8 mouse cellular contexts compared by ENCODE assay signal in the genomic region with DNA sequence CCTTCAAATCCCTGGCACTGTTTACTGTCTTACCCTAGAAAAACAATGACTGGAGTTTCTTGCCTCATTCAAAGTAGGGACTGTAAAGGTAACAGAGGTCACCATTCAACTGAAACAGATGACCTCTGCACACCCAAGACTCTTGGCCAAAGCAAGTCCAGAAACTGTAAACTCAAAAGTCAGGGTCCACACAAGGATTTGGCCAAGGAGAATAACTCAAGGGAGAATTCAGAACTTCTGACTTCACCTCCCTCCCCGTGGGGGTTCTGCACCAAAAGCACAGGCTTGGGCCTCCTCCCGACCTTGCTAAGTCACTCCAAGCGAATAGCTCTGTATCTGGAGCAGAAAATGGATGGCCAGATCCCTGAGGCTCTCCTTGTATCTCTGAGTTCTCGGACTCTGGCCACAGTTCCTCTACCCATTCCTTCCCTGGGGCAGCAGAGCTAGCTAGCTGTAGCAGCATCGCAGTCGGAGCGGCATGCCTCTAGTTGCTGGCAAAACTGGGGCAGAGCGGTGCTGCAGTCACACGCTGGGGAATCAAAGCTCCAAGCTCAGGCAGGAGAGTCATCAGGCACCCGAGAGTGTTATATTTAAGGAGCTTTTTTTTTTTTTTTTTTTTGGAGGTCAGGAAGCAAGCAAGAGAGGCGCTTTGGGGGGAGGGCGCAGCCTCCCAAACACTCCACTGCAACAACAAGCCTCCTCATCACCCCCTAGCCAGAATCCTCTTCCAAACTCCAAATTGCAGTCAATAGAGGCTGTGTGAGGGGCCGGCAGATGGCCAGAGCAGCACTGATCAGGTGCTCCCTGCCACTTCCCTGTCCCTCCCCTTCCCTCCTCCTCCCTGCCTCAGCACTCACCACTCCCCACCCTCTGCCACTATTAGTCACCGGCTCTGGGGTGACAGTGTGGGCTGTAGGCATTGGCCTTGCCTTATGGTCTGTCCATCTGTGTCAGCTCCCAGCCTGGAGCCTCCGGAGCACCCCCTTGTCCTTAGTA.
DNase-seq lines count a peak whose midpoint lies in the region; ATAC-seq lines count a peak whose summit lies in the region.

No protein-coding gene starts in this region.

- H3K27ac ChIP-seq in liver, embryonic 12.5 days: no peak overlapping the region
- peak overlapping the region; percentile 67 for H3K27ac ChIP-seq in heart, embryonic 15.5 days
- no peak overlapping the region for H3K27ac ChIP-seq in midbrain, embryonic 15.5 days

- H3K4me3 ChIP-seq in liver, embryonic 12.5 days: no peak overlapping the region
- H3K4me3 ChIP-seq in heart, embryonic 15.5 days: no peak overlapping the region
- no peak overlapping the region for H3K4me3 ChIP-seq in midbrain, embryonic 15.5 days

- DNase-seq in liver: no peak
- peak; percentile 97 for DNase-seq in cerebellum, adult 9-10 months
- peak; percentile 75 to 78 for DNase-seq in layer of hippocampus, postnatal 10 days (ENCODE audit: low spot score in 2 of 2)
- no peak for DNase-seq in spleen, postnatal 10 days (ENCODE audit: low spot score in 2 of 2)

- no peak overlapping the region for H3K4me2 ChIP-seq in liver, embryonic 12.5 days
- H3K4me2 ChIP-seq in heart, embryonic 15.5 days: peak overlapping the region; percentile 25
- no peak overlapping the region for H3K4me2 ChIP-seq in midbrain, embryonic 15.5 days

- no peak overlapping the region for H3K9ac ChIP-seq in liver, embryonic 12.5 days
- no peak overlapping the region for H3K9ac ChIP-seq in heart, embryonic 15.5 days
- no peak overlapping the region for H3K9ac ChIP-seq in midbrain, embryonic 15.5 days

- H3K4me1 ChIP-seq in liver, embryonic 12.5 days: peaks cover 4% of the 10 kb centered on the region; the same call in 1 of the 2 replicates
- H3K4me1 ChIP-seq in heart, embryonic 15.5 days (replicated peaks): peaks cover 15% of the 10 kb centered on the region
- peaks cover 13% of the 10 kb centered on the region for H3K4me1 ChIP-seq in midbrain, embryonic 15.5 days

- H3K36me3 ChIP-seq in liver, embryonic 12.5 days: no peaks in the 10 kb centered on the region
- H3K36me3 ChIP-seq in heart, embryonic 15.5 days: no peaks in the 10 kb centered on the region
- no peaks in the 10 kb centered on the region for H3K36me3 ChIP-seq in midbrain, embryonic 15.5 days (replicated peaks)

- no peaks in the 10 kb centered on the region; the same call in 1 of the 2 replicates for H3K27me3 ChIP-seq in liver, embryonic 12.5 days (replicated peaks)
- H3K27me3 ChIP-seq in heart, embryonic 15.5 days: no peaks in the 10 kb centered on the region
- no peaks in the 10 kb centered on the region for H3K27me3 ChIP-seq in midbrain, embryonic 15.5 days (replicated peaks)

- WGBS in liver, embryonic 12.5 days (ENCODE audit: insufficient replicate concordance): 37% methylated on average over 15 of the region's 15 CpGs
- 24% methylated on average over 15 of the region's 15 CpGs for WGBS in heart, embryonic 15.5 days
- 17% methylated on average over 15 of the region's 15 CpGs for WGBS in midbrain, embryonic 15.5 days

- no peaks in the 10 kb centered on the region for H3K9me3 ChIP-seq in liver, embryonic 12.5 days (replicated peaks)
- H3K9me3 ChIP-seq in heart, embryonic 15.5 days (replicated peaks): no peaks in the 10 kb centered on the region
- H3K9me3 ChIP-seq in midbrain, embryonic 15.5 days: no peaks in the 10 kb centered on the region

- ATAC-seq in liver, embryonic 12.5 days: peak; percentile 66
- peak; percentile 53; the same call in 1 of the 2 replicates for ATAC-seq in heart, embryonic 15.5 days (replicated peaks; ENCODE audit: insufficient number of reproducible peaks, insufficient read depth, low FRiP score, low read depth)
- peak; percentile 80 for ATAC-seq in midbrain, embryonic 15.5 days (replicated peaks)
- ATAC-seq in CD4-positive, CD25-positive, alpha-beta regulatory T cell, adult 4 months: no peak

Comparison
In these comparisons a context has a peak if more than half of its experiments do, and no peak if none do; other contexts are left out.
1. DNase-seq: peak in cerebellum, adult 9-10 months (single experiment) and layer of hippocampus, postnatal 10 days (2 of 2); none in liver (single experiment) and spleen, postnatal 10 days (0 of 2).